Mouse (Mus musculus) liver, postnatal 0 days (tissue): ENCODE measurements at regions not wholly inside any gene's neighbourhood (a gene's known extent, or its start where the extent isn't known, plus 50 kb on each side); places are given as distances from the start of the nearest gene placed in this dataset.

ENCODE experiments used
- ATAC-seq: fragments of 200-750 bp; cut with Nextera tagmentation; 2 replicates; pipeline ENCODE4 v1.8.0; 2017; ENCODE audit warnings: mild to moderate bottlenecking, moderate library complexity
- DNase-seq: peaks from one replicate; pipeline ENCODE4 v3.0.0-alpha.2; 2016
- H3K27ac ChIP-seq: fragments of 300-500 bp; sonication (generic); 2 replicates; pipeline ENCODE4 v1.5.1; 2014; ENCODE audit warnings: antibody characterized with exemption, moderate library complexity, mild to moderate bottlenecking, low read depth
- H3K27me3 ChIP-seq: fragments of 300-500 bp; sonication (generic); 2 replicates; pipeline ENCODE4 v1.6.1; 2014; ENCODE audit warnings: low read length, control low read depth, mixed read lengths; ENCODE audit not compliant: insufficient read depth
- H3K36me3 ChIP-seq: fragments of 300-500 bp; sonication (generic); replicated peaks from 2 replicates; pipeline ENCODE4 v1.6.1; 2014; ENCODE audit warnings: mild to moderate bottlenecking, control low read depth, low read length, moderate library complexity, mixed read lengths; ENCODE audit not compliant: insufficient read depth
- H3K4me1 ChIP-seq: fragments of 300-500 bp; sonication (generic); 2 replicates; pipeline ENCODE4 v1.6.1; 2014; ENCODE audit warnings: antibody characterized with exemption, mild to moderate bottlenecking, control low read depth; ENCODE audit not compliant: insufficient read depth
- H3K4me2 ChIP-seq: fragments of 300-500 bp; sonication (generic); 2 replicates; pipeline ENCODE4 v1.6.1; 2014; ENCODE audit warnings: low read depth, mild to moderate bottlenecking, low read length, moderate library complexity, mixed read lengths
- H3K4me3 ChIP-seq: fragments of 300-500 bp; sonication (generic); 2 replicates; pipeline ENCODE4 v1.5.1; 2014; ENCODE audit warnings: low read depth, low read length
- H3K9ac ChIP-seq: fragments of 300-500 bp; sonication (generic); replicated peaks from 2 replicates; pipeline ENCODE4 v1.6.1; 2014; ENCODE audit warnings: mild to moderate bottlenecking, moderate library complexity
- H3K9me3 ChIP-seq: fragments of 300-500 bp; sonication (generic); 2 replicates; pipeline ENCODE4 v1.6.1; 2016; ENCODE audit warnings: mild to moderate bottlenecking, control low read depth, low read length, mixed read lengths
- CTCF ChIP-seq: sonication (generic); IDR thresholded peaks from 2 replicates; pipeline ENCODE4 v1.5.1; 2016; ENCODE audit warnings: antibody characterized with exemption, low read depth
- EP300 ChIP-seq: IDR thresholded peaks from 2 replicates; pipeline ENCODE4 v1.6.1; 2016; ENCODE audit warnings: antibody characterized with exemption, low read depth, mild to moderate bottlenecking
- WGBS: fragments of 180-500 bp; shearing (Covaris S2); extraction: QIAGEN DNeasy Blood & Tissue Kit; methylation state at CpG from one replicate; pipeline ENCODE4 v1.1.7; 2014; ENCODE audit not compliant: insufficient replicate concordance; 5-methylcytosine and 5-hydroxymethylcytosine counted together

- TF ChIP-seq EP300 = no peak
- no peaks in the 10 kb centered on the region for H3K27me3 ChIP-seq
- no peaks in the 10 kb centered on the region for H3K4me1 ChIP-seq
- no peaks in the 10 kb centered on the region for H3K36me3 ChIP-seq
- no peak overlapping the region for H3K9ac ChIP-seq
- H3K4me3 ChIP-seq = no peak overlapping the region
- no peak overlapping the region for H3K4me2 ChIP-seq
- H3K9me3 ChIP-seq = no peaks in the 10 kb centered on the region
- ATAC-seq (no peak), DNase-seq (no peak)
- WGBS = 73% methylated on average over 4 of the region's 4 CpGs
- no peak overlapping the region for H3K27ac ChIP-seq
These were observed 283.6 kb downstream of the Prdm2 start for GRCm38 (mm10) chr4:142929245-142929644.

- H3K27ac ChIP-seq = no peak overlapping the region
- no peaks in the 10 kb centered on the region for H3K27me3 ChIP-seq
- H3K4me3 ChIP-seq = no peak overlapping the region
- TF ChIP-seq CTCF = no peak
- TF ChIP-seq EP300 = no peak
- ATAC-seq (no peak), DNase-seq (no peak)
- H3K36me3 ChIP-seq = no peaks in the 10 kb centered on the region
- WGBS = 84% methylated on average over 7 of the region's 7 CpGs
- H3K9me3 ChIP-seq = no peaks in the 10 kb centered on the region
- no peaks in the 10 kb centered on the region for H3K4me1 ChIP-seq
- no peak overlapping the region for H3K4me2 ChIP-seq
- no peak overlapping the region for H3K9ac ChIP-seq
These were observed 285.3 kb downstream of the Prdm2 start for GRCm38 (mm10) chr4:142927328-142928108.

GRCm38 (mm10) chr4:142925111-142925510, 287.7 kb downstream of the Prdm2 start:
- Histone ChIP-seq H3K9me3 (0 out of 2 replicates have a peak, but pooled peaks cover 5% of the 10 kb centered on the region), H3K4me1 (no peaks in the 10 kb centered on the region), H3K36me3 (no peaks in the 10 kb centered on the region), H3K27ac (no peak overlapping the region), H3K9ac (no peak overlapping the region), H3K4me2 (no peak overlapping the region), H3K27me3 (no peaks in the 10 kb centered on the region), H3K4me3 (no peak overlapping the region)
- ATAC-seq = no peak
- no peak for DNase-seq
- WGBS = 80% methylated on average over 8 of the region's 8 CpGs
- TF ChIP-seq EP300 (no peak), CTCF (no peak)

- H3K4me2 ChIP-seq = no peak overlapping the region
These were observed 303.3 kb downstream of the Prdm2 start for GRCm38 (mm10) chr4:142909355-142909947.

GRCm38 (mm10) chr4:142908782-142909181, 304.0 kb downstream of the Prdm2 start:
- DNase-seq = no peak
- 61% methylated on average over 6 of the region's 6 CpGs for WGBS
- H3K4me1 ChIP-seq = no peaks in the 10 kb centered on the region
- no peaks in the 10 kb centered on the region for H3K27me3 ChIP-seq
- no peak overlapping the region for H3K9ac ChIP-seq
- H3K36me3 ChIP-seq = no peaks in the 10 kb centered on the region
- no peak overlapping the region for H3K4me2 ChIP-seq
- no peak for ATAC-seq
- H3K27ac ChIP-seq = no peak overlapping the region
- no peaks in the 10 kb centered on the region for H3K9me3 ChIP-seq
- H3K4me3 ChIP-seq = no peak overlapping the region
- no peak for TF ChIP-seq EP300
- no peak for TF ChIP-seq CTCF

More at GRCm38 (mm10) chr4:142909355-142909947, 303.3 kb downstream of the Prdm2 start:
- TF ChIP-seq EP300 (no peak), CTCF (no peak)
- Histone ChIP-seq H3K4me1 (no peaks in the 10 kb centered on the region), H3K27ac (no peak overlapping the region), H3K36me3 (no peaks in the 10 kb centered on the region), H3K9ac (no peak overlapping the region), H3K4me3 (no peak overlapping the region), H3K27me3 (no peaks in the 10 kb centered on the region), H3K9me3 (no peaks in the 10 kb centered on the region)
- 41% methylated on average over 17 of the region's 17 CpGs for WGBS
- no peak for ATAC-seq
- DNase-seq = no peak

GRCm38 (mm10) chr4:142903356-142904032, 309.3 kb downstream of the Prdm2 start:
- no peak for DNase-seq
- H3K9me3 ChIP-seq = no peaks in the 10 kb centered on the region
- TF ChIP-seq CTCF = no peak
- no peak for TF ChIP-seq EP300
- no peak for ATAC-seq
- H3K4me1 ChIP-seq = no peaks in the 10 kb centered on the region
- H3K4me2 ChIP-seq = no peak overlapping the region
- no peaks in the 10 kb centered on the region for H3K36me3 ChIP-seq
- H3K27me3 ChIP-seq = no peaks in the 10 kb centered on the region
- H3K4me3 ChIP-seq = no peak overlapping the region
- no peak overlapping the region for H3K27ac ChIP-seq
- WGBS = 73% methylated on average over 9 of the region's 9 CpGs
- H3K9ac ChIP-seq = no peak overlapping the region
